Mouse (Mus musculus): Measurements from ENCODE around the gene Piezo1. TPM values are rescaled to one million over a fixed set of nuclear protein-coding genes. Genes with fewer than 3 reads are reported as not detected.

Piezo1 gene
- polyA plus RNA-seq, 1 experiment from 2014 or later, result 16.3 TPM

GRCm38 (mm10) chr8:122515699-122516098 is 35.4 kb downstream of the Piezo1 start:
- Histone ChIP-seq H3K27me3 (replicated peaks) (no peaks in the 10 kb centered on the region), H3K27ac (no peak overlapping the region), H3K4me1 (peaks cover 41% of the 10 kb centered on the region), H3K9me3 (no peaks in the 10 kb centered on the region), H3K4me3 (replicated peaks) (no peak overlapping the region), H3K4me2 (no peak overlapping the region), H3K9ac (no peak overlapping the region), H3K36me3 (no peaks in the 10 kb centered on the region)
- no peak for ATAC-seq (ENCODE audit: insufficient read depth, low FRiP score, low read depth)
- 91% methylated on average over 14 of the region's 14 CpGs for WGBS

DNA sequence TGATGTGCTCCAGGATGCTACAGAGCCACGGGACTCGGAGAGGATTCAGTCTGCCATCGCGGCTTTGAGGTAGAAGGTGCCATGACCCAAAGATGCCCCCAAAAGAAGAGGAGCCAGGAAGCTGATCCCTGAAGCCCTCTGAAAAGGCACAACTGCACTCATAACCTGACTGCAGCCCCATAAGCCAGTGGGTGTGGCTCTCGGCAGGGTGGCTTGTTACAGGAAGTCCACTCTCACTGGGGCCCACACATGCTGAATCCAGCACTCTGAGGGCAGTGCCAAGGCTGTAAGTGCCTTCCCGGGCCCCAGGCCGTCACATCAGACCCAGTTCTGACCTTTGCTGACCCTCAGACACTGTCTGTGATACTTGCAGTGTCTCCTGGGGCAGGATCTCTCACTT is 38.7 kb downstream of the Piezo1 start:
- H3K36me3 ChIP-seq, result no peaks in the 10 kb centered on the region
- peak overlapping the region; percentile 82 for H3K27ac ChIP-seq
- H3K4me3 ChIP-seq (replicated peaks), result no peak overlapping the region
- no peaks in the 10 kb centered on the region for H3K9me3 ChIP-seq
- 62% methylated on average over 7 of the region's 7 CpGs for WGBS
- peaks cover 27% of the 10 kb centered on the region for H3K4me1 ChIP-seq
- H3K4me2 ChIP-seq, result no peak overlapping the region
- no peak overlapping the region for H3K9ac ChIP-seq
- H3K27me3 ChIP-seq (replicated peaks), result no peaks in the 10 kb centered on the region
- ATAC-seq (ENCODE audit: insufficient read depth, low FRiP score, low read depth), result no peak

DNA sequence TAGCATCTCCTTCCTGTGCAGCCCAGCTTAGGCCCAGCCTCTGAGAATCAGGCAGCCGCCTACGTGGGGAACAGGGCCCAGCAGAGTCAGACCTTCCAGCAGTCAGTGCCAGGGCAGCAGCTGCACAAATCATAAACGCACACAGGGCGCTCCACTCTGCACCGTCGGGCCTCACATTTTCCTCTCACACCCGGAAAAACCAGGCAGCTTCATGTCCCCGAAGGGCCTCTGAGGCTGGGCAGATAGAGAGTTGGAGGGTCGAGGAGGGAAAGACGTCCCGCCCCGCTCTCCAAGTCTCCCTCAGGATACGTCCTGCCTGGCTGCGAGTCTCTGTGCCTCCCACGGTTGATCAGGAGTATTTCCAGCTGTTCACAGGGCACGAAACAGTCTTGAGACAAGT is 39.6 kb downstream of the Piezo1 start:
- no peak overlapping the region for H3K9ac ChIP-seq
- 43% methylated on average over 16 of the region's 16 CpGs for WGBS
- no peak overlapping the region for H3K4me3 ChIP-seq (replicated peaks)
- peak overlapping the region; percentile 5; the same call in 1 of the 2 replicates for H3K4me2 ChIP-seq
- no peaks in the 10 kb centered on the region for H3K27me3 ChIP-seq (replicated peaks)
- H3K27ac ChIP-seq, result peak overlapping the region; percentile 82
- ATAC-seq (ENCODE audit: insufficient read depth, low FRiP score, low read depth), result peak; percentile 53; the same call in 1 of the 2 replicates
- H3K9me3 ChIP-seq, result no peaks in the 10 kb centered on the region
- H3K4me1 ChIP-seq, result peaks cover 23% of the 10 kb centered on the region
- no peaks in the 10 kb centered on the region for H3K36me3 ChIP-seq

DNA sequence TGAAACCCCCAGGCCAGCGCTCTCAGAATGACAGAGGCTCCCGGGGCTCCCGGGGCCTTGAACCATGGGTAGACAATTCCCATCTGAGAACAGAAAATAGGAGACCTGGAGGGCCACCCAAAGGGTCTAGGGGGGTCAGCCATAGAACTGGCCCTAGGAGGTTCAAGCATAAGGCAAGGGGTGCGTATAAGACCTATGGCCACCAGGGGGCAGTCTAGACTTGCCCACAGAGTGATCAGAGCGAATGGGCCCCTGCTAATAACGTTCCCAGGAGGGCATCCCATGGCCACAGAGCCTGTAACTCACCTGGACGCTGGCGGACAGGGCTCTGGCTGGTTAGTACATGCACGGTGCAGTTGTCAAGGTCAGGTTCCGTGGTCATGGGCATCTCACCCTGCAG is 50.3 kb downstream of the Piezo1 start:
- H3K4me1 ChIP-seq, result no peaks in the 10 kb centered on the region
- no peak overlapping the region for H3K27ac ChIP-seq
- H3K27me3 ChIP-seq (replicated peaks), result no peaks in the 10 kb centered on the region
- no peak overlapping the region for H3K9ac ChIP-seq
- no peaks in the 10 kb centered on the region for H3K9me3 ChIP-seq
- 37% methylated on average over 10 of the region's 10 CpGs for WGBS
- no peak overlapping the region for H3K4me3 ChIP-seq (replicated peaks)
- H3K36me3 ChIP-seq, result peaks cover 27% of the 10 kb centered on the region
- H3K4me2 ChIP-seq, result no peak overlapping the region
- peak; percentile 45 for ATAC-seq (ENCODE audit: insufficient read depth, low FRiP score, low read depth)

- Histone ChIP-seq H3K9ac (no peak overlapping the region), H3K36me3 (peaks cover 48% of the 10 kb centered on the region), H3K27me3 (replicated peaks) (no peaks in the 10 kb centered on the region), H3K4me1 (no peaks in the 10 kb centered on the region), H3K4me3 (replicated peaks) (no peak overlapping the region), H3K9me3 (no peaks in the 10 kb centered on the region), H3K4me2 (no peak overlapping the region), H3K27ac (peak overlapping the region; percentile 23; the same call in 1 of the 2 replicates)
- WGBS, result 66% methylated on average over 17 of the region's 17 CpGs
- no peak for ATAC-seq (ENCODE audit: insufficient read depth, low FRiP score, low read depth)
These were observed 53.2 kb downstream of the Piezo1 start for GRCm38 (mm10) chr8:122497912-122498311.

GRCm38 (mm10) chr8:122497016-122497734 is 54.0 kb downstream of the Piezo1 start:
- no peak for ATAC-seq (ENCODE audit: insufficient read depth, low FRiP score, low read depth)
- Histone ChIP-seq H3K4me1 (no peaks in the 10 kb centered on the region), H3K27me3 (replicated peaks) (no peaks in the 10 kb centered on the region), H3K4me3 (replicated peaks) (no peak overlapping the region), H3K9me3 (no peaks in the 10 kb centered on the region), H3K9ac (no peak overlapping the region), H3K4me2 (no peak overlapping the region), H3K27ac (peak overlapping the region; percentile 23; the same call in 1 of the 2 replicates), H3K36me3 (peaks cover 51% of the 10 kb centered on the region)
- 86% methylated on average over 12 of the region's 12 CpGs for WGBS

DNA sequence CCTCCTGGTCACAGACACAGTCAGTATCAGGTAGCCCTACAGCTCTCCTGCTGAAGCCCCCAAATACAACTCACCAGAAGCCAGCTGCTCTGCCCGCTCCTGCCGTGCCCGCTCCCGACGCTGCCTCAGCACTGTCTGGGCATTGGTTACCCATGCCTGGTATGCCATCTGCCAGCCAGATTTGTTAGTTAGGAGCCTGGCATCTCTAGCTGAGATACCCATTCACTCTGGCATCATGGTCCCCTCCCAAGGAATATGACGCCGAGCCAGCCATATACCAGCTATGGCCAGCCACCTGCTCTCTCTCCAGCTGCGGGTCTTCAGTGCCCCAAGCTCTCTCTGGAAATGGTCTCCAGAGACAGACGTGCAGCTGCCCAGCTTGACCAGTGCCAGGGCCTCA is 62.7 kb downstream of the Piezo1 start:
- no peak for ATAC-seq (ENCODE audit: insufficient read depth, low FRiP score, low read depth)
- peaks cover 70% of the 10 kb centered on the region for H3K36me3 ChIP-seq
- WGBS, result 96% methylated on average over 9 of the region's 9 CpGs
- no peaks in the 10 kb centered on the region for H3K27me3 ChIP-seq (replicated peaks)
- no peaks in the 10 kb centered on the region for H3K4me1 ChIP-seq
- H3K4me2 ChIP-seq, result no peak overlapping the region
- no peak overlapping the region for H3K4me3 ChIP-seq (replicated peaks)
- no peaks in the 10 kb centered on the region for H3K9me3 ChIP-seq
- H3K9ac ChIP-seq, result no peak overlapping the region
- no peak overlapping the region for H3K27ac ChIP-seq

- WGBS, result 87% methylated on average over 12 of the region's 12 CpGs
- no peak for ATAC-seq (ENCODE audit: insufficient read depth, low FRiP score, low read depth)
- H3K4me1 ChIP-seq, result no peaks in the 10 kb centered on the region
- H3K9me3 ChIP-seq, result no peaks in the 10 kb centered on the region
- no peak overlapping the region for H3K4me2 ChIP-seq
- no peak overlapping the region for H3K4me3 ChIP-seq (replicated peaks)
- no peaks in the 10 kb centered on the region for H3K27me3 ChIP-seq (replicated peaks)
- H3K27ac ChIP-seq, result no peak overlapping the region
- H3K9ac ChIP-seq, result no peak overlapping the region
- H3K36me3 ChIP-seq, result peaks cover 78% of the 10 kb centered on the region
These were observed 66.3 kb downstream of the Piezo1 start for GRCm38 (mm10) chr8:122484831-122485230.

GRCm38 (mm10) chr8:122483877-122484276 is 67.3 kb downstream of the Piezo1 start:
- H3K9me3 ChIP-seq, result no peaks in the 10 kb centered on the region
- H3K27ac ChIP-seq, result no peak overlapping the region
- H3K36me3 ChIP-seq, result peaks cover 84% of the 10 kb centered on the region
- H3K27me3 ChIP-seq (replicated peaks), result no peaks in the 10 kb centered on the region
- no peaks in the 10 kb centered on the region for H3K4me1 ChIP-seq
- H3K4me3 ChIP-seq (replicated peaks), result no peak overlapping the region
- ATAC-seq (ENCODE audit: insufficient read depth, low FRiP score, low read depth), result no peak
- H3K4me2 ChIP-seq, result no peak overlapping the region
- 96% methylated on average over 7 of the region's 7 CpGs for WGBS
- H3K9ac ChIP-seq, result no peak overlapping the region

- Histone ChIP-seq H3K27me3 (replicated peaks) (no peaks in the 10 kb centered on the region), H3K9me3 (no peaks in the 10 kb centered on the region), H3K4me1 (0 out of 2 replicates have a peak, but pooled peaks cover 1% of the 10 kb centered on the region), H3K9ac (no peak overlapping the region), H3K4me2 (no peak overlapping the region), H3K36me3 (peaks cover 80% of the 10 kb centered on the region), H3K27ac (no peak overlapping the region), H3K4me3 (replicated peaks) (no peak overlapping the region)
- no peak; the same call in 1 of the 2 replicates for ATAC-seq (ENCODE audit: insufficient read depth, low FRiP score, low read depth)
- WGBS, result 94% methylated on average over 8 of the region's 8 CpGs
These were observed 68.7 kb downstream of the Piezo1 start for GRCm38 (mm10) chr8:122482448-122482847.

DNA sequence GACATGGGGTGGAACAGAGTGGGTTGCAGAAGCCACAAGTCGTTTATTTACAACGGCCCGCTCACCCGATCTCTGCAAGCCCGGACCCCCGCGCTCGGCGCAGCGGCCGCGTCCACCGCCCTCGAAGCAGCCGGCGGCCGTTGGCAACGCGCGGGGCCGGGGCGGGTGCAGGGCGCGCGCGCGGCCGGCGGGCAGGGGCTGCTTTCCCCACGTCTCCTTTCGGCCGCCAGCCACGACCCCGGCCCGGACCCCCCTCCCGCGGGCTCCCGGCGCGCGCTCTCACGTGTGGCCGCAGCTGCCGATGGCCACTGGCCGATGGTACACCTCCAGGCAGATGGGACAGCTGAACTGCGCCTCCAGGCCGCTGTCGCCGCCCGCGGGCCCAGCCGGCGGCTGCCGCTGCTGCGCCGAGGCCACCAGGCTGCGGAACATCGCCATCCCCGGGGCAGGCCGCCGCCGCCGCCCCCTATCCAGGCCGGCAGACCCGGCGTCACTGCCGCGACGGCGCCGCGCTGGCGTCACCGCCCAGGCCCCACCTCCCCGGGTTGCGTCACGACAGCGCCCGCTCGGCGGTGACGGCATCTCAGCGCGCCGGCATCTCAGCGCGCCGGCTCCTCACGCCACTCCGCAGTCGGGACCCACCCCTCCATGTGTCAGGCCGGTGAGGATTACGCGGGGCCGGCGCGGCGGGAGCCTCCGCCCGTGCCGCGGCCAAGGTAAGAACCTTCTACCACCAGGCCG is 75.4 kb downstream of the Piezo1 start, which contains the start of the genes Rnf166 and Ctu2:
Rnf166 (minus strand) TSS at position 485 of the 741 bp plus-strand sequence.
Ctu2 (plus strand) TSS at position 564 of the 741 bp plus-strand sequence.
- peaks cover 27% of the 10 kb centered on the region for H3K4me1 ChIP-seq
- peaks cover 20% of the 10 kb centered on the region for H3K36me3 ChIP-seq
- H3K9ac ChIP-seq, result peak within 1 kb of the TSS; percentile 92
- H3K27me3 ChIP-seq (replicated peaks), result no peaks in the 10 kb centered on the region
- under 1% methylated on average over 91 of the region's 103 CpGs for WGBS
- ATAC-seq (ENCODE audit: insufficient read depth, low FRiP score, low read depth), result peak; percentile 90
- H3K4me2 ChIP-seq, result peak within 1 kb of the TSS; percentile 89
- no peaks in the 10 kb centered on the region for H3K9me3 ChIP-seq
- peak within 1 kb of the TSS; percentile 100 for H3K4me3 ChIP-seq (replicated peaks)
- peak within 1 kb of the TSS; percentile 72 for H3K27ac ChIP-seq
